Mouse (Mus musculus): ENCODE measurements around the gene Sez6l.

DNA sequence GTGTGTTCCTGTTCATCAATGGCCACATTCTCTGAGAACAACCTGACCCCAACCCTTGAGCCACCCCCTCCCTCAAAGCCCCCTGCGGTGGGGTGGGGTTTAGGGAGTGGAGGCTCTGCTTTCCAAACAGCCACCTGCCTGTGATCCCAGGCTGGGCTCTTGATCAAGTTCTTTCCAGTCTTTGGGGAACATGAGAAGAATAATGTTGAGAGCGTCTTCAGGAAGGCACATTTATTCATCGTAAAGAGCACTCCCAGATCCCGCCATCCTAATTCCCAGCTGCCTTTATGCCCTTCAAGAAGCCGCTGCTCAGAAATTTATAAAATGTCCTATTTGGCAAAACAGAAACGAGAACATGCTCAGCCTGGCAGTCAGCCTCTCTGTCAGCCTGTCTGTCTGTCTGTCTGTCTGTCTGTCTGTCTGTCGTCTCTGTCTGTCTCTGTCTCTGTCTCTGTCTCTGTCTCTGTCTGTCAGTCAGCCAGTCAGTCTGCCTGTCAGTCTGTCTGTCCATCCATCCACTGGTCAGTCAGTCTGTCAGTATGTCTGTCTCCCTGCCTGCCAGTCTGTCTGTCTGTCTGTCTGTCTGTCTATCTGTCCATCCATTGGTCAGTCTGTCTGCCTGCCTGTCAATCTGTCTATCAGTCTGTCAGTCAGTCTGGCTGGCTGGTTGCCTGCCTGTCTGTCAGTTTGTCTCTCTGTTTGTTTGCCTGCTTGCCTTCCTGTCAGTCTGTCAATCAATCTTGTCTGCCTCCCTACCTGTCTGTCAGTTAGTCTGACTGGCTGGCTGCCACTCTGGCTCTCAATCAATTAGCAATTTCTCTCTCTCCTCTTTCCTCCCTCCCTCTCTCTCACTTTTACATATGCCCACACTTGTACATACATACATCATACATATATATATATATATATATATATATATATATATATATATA is 19.0 kb upstream of the Sez6l start:
- no peak for TF ChIP-seq CTCF (IDR thresholded peaks at IDR 0.05; ENCODE audit: extremely low read depth, insufficient read depth, insufficient read length, insufficient replicate concordance)
- TF ChIP-seq POLR2A (IDR thresholded peaks at IDR 0.05; ENCODE audit: low read depth, low read length) = no peak
